Mouse (Mus musculus) gastrocnemius, postnatal 10 days (tissue): ENCODE data around the gene Cgref1. TPM values are rescaled to one million over a fixed set of nuclear protein-coding genes. Genes with fewer than 3 reads are reported as not detected.

Source experiments
- DNase-seq: peaks from one replicate; pipeline ENCODE4 v3.0.0; 2021; ENCODE audit warnings: mixed read lengths
- long read RNA-seq, 2 experiments: library from polyadenylated mRNA; stranded (forward); transcript quantifications; one replicate each; pipeline ENCODE4 v2.0.0; 2021
- total RNA-seq, 2 experiments: library from RNA; stranded (reverse); gene quantifications; 2 replicates each; pipeline ENCODE4 v1.2.3; 2021

Cgref1 gene
- 10 to 100 TPM in 1 of 2 experiments, 1 to 10 TPM in 1; 8.5 to 15.3 TPM for total RNA-seq
- long read RNA-seq, experiment 1, transcript Cgref1-201 (6 exons, 1,442 nt), result major isoform, 9 of 10 reads
- long read RNA-seq, experiment 1, partial matches to known transcripts, result 0 of 10 reads
- long read RNA-seq, experiment 1, other reads (novel, unspliced or antisense), result 1 of 10 reads
- long read RNA-seq, experiment 2, transcript Cgref1-201 (6 exons, 1,442 nt), result major isoform, 10 of 12 reads
- long read RNA-seq, experiment 2, partial matches to known transcripts, result 2 of 12 reads
- long read RNA-seq, experiment 2, other reads (novel, unspliced or antisense), result 0 of 12 reads

DNA sequence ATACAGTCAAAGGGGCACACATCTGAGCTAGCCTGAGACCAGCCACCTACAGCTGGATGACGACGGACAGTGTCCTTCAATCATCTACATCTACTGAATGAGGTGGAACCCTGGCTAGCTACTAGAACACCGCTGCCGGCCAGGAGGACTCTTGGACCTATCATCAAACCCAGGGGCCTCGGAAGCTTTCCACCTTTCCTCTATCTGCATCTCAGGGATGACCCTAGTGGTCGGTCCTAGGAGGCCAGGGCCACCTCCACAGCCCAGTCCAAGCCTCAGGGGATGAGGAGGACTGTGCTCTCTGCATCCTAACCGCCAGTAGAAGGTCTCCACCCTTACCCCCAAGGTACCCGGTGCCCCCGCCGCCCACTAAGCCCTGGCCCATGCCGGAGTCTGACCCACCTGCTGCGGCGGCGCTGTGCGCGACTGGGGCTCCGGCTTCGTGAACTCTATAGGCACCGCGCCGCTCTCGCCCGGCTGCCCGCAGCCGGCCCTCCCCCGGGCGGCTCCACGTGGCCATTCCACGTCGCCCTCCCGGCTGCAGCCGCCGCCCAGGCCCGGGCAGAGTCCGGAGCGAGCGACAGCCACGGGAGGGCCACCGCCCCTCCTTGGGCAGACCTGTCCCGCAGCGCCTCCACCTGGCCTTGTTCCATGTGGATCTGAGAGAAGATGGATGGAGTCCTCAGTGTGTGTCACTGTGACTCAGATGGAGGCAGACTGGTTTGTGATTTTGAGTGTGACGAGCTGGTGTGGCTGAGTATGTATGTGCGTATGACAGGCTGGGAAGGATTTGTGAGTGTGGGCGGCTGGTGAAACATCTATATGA is at the start of gene Cgref1:
Gene Cgref1, minus strand, starts transcription at position 636 of the 826 bp plus-strand sequence.
- DNase-seq, result peak; percentile 53

GRCm38 (mm10) chr5:30994074-30994473 is 48.7 kb upstream of the Cgref1 start:
- no peak for DNase-seq

- DNase-seq, result no peak
Observed at GRCm38 (mm10) chr5:30992980-30993676, 47.7 kb upstream of the Cgref1 start.

DNA sequence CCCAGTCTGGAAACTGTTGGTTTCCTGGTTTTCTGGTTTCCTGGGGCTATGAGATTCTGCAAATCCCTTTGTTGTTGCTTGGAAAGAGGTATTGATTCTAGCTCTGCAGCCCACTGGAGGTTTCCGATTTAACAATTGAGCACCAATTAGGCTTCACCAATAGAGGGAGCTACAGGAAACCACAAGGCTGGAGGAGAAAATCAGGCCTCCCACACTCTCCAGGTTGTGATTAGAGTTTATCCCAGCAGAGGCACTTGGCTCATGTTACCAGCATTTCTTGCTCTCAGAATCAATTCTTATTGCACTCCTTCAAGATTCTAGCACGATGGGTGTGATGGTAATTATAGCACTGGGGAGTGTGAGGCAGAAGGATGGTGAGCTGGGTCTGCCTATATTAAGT is 37.0 kb upstream of the Cgref1 start:
- no peak for DNase-seq

- DNase-seq, result peak; percentile 54
Observed at GRCm38 (mm10) chr5:30974870-30975656, 29.7 kb upstream of the Cgref1 start.

- DNase-seq, result no peak
Observed at GRCm38 (mm10) chr5:30969440-30969839, 24.0 kb upstream of the Cgref1 start.

GRCm38 (mm10) chr5:30968416-30968815 is 23.0 kb upstream of the Cgref1 start, which contains the start of gene Tcf23:
Gene Tcf23 (plus strand): TSS chr5:30968662.
- DNase-seq, result peak; percentile 38

DNA sequence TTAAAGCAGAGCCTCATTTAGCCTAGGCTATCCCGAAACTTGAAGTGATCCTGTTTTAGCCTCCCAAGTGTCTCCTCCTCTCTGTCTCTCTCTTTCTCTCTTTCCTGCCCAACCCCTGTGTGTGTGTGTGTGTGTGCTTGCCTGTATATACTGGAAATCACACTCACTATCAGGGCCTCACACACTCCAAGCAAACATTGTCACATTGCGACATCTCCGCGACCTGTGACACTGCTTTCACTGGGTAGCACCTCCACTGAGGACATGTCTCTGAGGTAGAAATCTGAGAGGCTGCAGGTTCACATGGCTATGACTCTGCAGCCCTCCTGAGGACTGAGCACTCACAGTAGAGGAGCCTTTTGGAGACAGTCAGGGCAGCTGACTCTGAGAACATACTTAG is 20.8 kb upstream of the Cgref1 start:
- DNase-seq, result no peak

DNA sequence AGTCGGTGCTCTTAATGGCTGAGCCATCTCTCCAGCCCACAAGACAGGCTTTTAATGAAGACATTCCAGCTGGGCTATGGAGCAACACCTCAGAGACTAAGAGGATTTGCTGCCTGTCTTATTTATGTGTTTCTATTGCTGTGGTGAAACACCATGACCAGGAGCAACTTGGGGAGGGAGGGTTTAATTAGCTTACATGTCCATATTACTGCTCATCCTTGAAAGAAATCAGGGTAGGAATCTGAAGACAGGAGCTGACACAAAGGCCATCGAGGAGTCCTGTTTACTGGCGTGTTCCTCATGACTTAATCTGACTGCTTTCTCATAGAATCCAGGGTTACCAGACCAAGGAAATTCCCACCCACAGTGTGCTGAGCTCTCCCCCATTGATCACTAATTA is 18.5 kb upstream of the Cgref1 start:
- DNase-seq, result no peak

DNA sequence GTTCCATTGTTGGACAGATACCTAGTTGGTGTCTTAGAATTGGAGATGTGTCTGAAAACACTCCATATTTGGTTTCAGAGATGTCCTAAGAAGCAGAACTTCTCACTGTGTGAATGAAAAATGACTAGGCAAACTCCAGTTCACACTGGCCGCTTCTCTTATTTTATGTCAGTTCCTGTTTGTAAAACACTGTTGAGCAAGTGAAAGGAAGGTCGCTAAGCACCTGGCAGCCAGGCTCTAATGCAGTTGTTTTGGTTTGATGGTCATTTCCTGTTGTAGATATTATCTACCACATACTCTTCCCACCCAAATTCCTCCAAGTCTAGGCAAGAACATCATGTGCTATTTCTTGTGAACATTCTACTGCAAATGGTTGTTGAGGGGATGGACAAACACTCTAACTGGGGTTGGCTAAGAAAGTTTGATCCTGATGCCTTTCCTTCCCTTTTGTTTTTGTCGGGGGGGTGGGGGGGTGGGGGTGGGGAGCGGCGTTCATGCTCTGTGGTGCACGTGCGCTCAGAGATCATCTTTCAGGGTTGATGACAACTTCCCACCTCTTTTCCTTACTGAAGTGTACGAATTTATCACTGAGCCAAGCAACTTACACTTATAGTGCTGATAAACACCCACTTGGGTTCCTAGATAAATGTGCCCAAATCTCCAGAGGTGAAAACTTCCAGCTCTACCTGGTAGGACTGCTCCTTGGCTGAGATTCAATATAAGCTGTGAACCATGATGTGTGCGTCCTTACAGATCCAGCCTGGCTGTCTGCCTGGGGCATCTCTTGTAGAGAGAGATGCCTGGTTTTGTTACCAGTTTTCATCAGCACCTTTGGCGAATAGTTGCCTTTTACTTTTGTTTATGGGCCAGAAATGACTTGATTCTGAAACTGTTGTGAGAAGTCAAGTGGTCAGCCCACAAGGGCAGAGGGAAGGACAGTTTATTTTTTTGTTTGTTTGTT is 16.4 kb upstream of the Cgref1 start:
- DNase-seq, result no peak

GRCm38 (mm10) chr5:30960814-30961213 is 15.4 kb upstream of the Cgref1 start:
- DNase-seq, result no peak

DNA sequence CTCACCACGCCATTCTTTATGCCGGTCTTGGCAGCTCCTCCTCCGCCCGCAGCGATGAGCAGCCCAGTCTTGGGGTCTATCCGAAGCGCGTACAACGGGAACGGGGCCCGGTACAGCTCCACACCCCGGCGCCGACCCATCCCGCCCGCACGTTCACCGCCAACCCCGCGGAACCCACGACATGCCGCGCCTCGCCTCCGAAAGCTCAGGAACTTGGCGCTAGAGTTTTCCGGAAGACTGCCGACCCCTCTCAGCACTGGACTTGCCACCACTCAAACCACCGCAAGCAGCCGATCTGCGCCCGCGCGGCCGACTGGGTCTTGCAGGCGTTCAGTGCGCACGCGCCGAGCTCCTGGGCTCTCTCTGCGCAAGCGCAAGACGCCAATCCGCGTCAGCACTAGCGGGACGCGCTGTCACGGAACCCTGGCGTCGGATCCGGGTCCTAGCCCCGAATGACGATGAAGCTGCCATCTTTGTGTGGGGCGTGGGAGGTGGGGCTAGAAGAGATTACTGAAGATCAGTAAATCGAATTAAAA is 14.6 kb upstream of the Cgref1 start, which contains the start of gene Preb:
Gene Preb, minus strand, starts transcription at position 396 of the 536 bp plus-strand sequence.
- peak; percentile 99 for DNase-seq

DNA sequence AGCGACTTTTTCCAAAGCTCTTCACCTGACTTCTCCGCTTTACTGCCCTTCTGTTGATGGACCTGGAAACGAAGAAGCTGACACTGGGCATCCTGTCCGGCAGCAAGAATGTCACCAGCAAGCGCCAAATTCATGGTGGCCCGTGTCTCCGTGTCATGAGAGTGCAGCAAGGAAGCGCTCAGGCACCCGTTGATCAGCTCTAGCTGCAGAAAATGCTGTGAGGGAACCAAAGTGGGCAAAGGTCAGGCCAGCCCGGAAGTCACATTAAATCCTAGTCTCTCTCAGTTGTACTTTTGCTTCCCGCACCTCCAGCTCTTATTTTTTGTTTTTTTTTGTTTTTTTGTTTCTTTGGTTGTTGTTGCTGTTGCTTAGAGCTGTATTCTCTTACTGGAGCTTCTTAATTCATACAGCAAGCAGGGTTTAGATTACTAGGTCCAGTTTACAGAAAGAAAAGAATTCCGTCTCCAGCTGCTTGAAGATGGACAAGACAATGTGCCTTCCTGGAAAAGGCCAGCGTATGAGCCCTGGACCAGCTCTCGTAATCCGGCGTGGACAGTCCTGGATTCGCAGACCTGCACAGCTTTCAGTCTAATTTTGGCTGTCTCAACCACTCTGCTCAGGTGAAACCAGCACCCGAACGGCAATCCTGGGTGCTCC is 13.9 kb upstream of the Cgref1 start:
- no peak for DNase-seq

GRCm38 (mm10) chr5:30957891-30958290 is 12.5 kb upstream of the Cgref1 start:
- no peak for DNase-seq

GRCm38 (mm10) chr5:30955751-30956150 is 10.4 kb upstream of the Cgref1 start:
- no peak for DNase-seq

GRCm38 (mm10) chr5:30954556-30954955 is 9.2 kb upstream of the Cgref1 start:
- no peak for DNase-seq

GRCm38 (mm10) chr5:30954065-30954464 is 8.7 kb upstream of the Cgref1 start:
- no peak for DNase-seq

- no peak for DNase-seq
Observed at GRCm38 (mm10) chr5:30952551-30952950, 7.2 kb upstream of the Cgref1 start.

DNA sequence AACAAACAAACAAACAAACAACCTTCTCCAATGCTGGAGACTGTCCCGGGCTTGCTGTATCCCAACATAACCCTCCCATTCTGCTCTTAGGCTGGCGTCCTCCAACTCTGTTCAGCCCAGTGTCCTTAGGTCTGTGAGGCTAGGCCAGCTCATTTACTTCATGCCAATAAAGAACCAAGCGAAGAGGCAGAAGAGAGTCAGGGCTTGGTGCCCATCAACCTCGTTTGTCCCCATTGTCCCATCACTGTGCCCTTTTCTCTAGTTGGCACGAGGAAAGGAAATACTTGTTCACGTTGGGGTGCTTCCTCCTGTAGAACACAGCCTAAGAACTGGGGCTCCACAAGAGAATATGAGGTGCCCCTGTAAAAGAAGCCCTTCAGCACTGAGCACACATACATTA is 6.3 kb upstream of the Cgref1 start:
- DNase-seq, result no peak

- no peak for DNase-seq
Observed at GRCm38 (mm10) chr5:30950922-30951321, 5.5 kb upstream of the Cgref1 start.
